Mouse (Mus musculus): ENCODE measurements around the gene Upk3b. TPM values are rescaled to one million over a fixed set of nuclear protein-coding genes. Genes with fewer than 3 reads are reported as not detected.

Upk3b gene
- total RNA-seq, 2 experiments from 2014 or later, result not detected

Other genes with a start within 250 kb of the Upk3b start
- gene Srrm3, start 231.6 kb upstream of the Upk3b start, total RNA-seq (2021), result 10 to 100 TPM; 94.9 to 95.4 TPM
- 10 to 100 TPM; 16.5 to 31.4 TPM for gene Hspb1, start 150.6 kb upstream of the Upk3b start, total RNA-seq (2021)
- gene Ywhag, start 103.9 kb upstream of the Upk3b start, total RNA-seq (2021), result 1,000 to 10,000 TPM; 1,157 to 1,215 TPM
- gene Ssc4d, start 64.0 kb upstream of the Upk3b start, total RNA-seq (2021), result 1 to 10 TPM in 1 of 2 experiments, under 1 TPM in 1; 0.79 to 1.3 TPM
- not detected for gene Zp3, start 58.4 kb upstream of the Upk3b start, total RNA-seq (2021)
- 10 to 100 TPM in 1 of 2 experiments, 1 to 10 TPM in 1; 8.3 to 10.2 TPM for gene Dtx2, start 43.7 kb upstream of the Upk3b start, total RNA-seq (2021)
- under 1 TPM in 1 of 2 experiments, not detected in 1; 0.75 TPM for gene Upk3bl, start 16.0 kb downstream of the Upk3b start, total RNA-seq (2021)
- 10 to 100 TPM in 1 of 2 experiments, 1 to 10 TPM in 1; 4.8 to 10.3 TPM for gene Rasa4, start 45.4 kb downstream of the Upk3b start, total RNA-seq (2021)
- 10 to 100 TPM; 74.9 to 75.7 TPM for gene Polr2j, start 78.1 kb downstream of the Upk3b start, total RNA-seq (2021)
- gene Lrwd1, start 97.6 kb downstream of the Upk3b start, total RNA-seq (2021), result 10 to 100 TPM; 13.8 to 16.2 TPM
- 1 to 10 TPM; 9.0 to 9.5 TPM for gene Alkbh4, start 97.7 kb downstream of the Upk3b start, total RNA-seq (2021)
- 10 to 100 TPM; 45.9 to 48.5 TPM for gene Orai2, start 132.2 kb downstream of the Upk3b start, total RNA-seq (2021)
- gene Prkrip1, start 160.5 kb downstream of the Upk3b start, total RNA-seq (2021), result 10 to 100 TPM; 36.2 to 40.7 TPM
- 1 to 10 TPM; 7.5 to 8.4 TPM for gene Sh2b2, start 208.1 kb downstream of the Upk3b start, total RNA-seq (2021)

Data from left cerebral cortex, adult 18-20 months (tissue).